Mouse (Mus musculus) bone marrow, adult 2 months (tissue): ENCODE data around the gene C130026I21Rik.
"Not testable (repeated sequence)": the region's sequence is repeated elsewhere in the genome, so short reads cannot be mapped to it uniquely, and the experiment has no call there.

Experiments
- CTCF ChIP-seq: fragments of 200-500 bp; IDR thresholded peaks from 2 replicates; pipeline ENCODE4 v1.5.1; 2011; ENCODE audit warnings: low read length, control low read depth; ENCODE audit not compliant: control insufficient read depth, insufficient read depth
- POLR2A ChIP-seq: fragments of 200-500 bp; IDR thresholded peaks from 2 replicates; pipeline ENCODE4 v1.6.1; 2011; ENCODE audit warnings: low read depth, mild to moderate bottlenecking, control low read depth, low read length, borderline replicate concordance; ENCODE audit not compliant: control insufficient read depth

- not testable (repeated sequence) for TF ChIP-seq CTCF, POLR2A
Observed at GRCm38 (mm10) chr1:85193761-85194160, 76.6 kb downstream of the C130026I21Rik start.
